Mouse (Mus musculus) liver, embryonic 16.5 days (tissue): ENCODE measurements around the gene Arhgap28. TPM values are rescaled to one million over a fixed set of nuclear protein-coding genes. Genes with fewer than 3 reads are reported as not detected.

Source experiments
- ATAC-seq: fragments of 200-750 bp; cut with Nextera tagmentation; 2 replicates; pipeline ENCODE4 v1.8.0; 2017; ENCODE audit warnings: low read depth, mild to moderate bottlenecking, moderate number of reproducible peaks, moderate library complexity
- H3K27ac ChIP-seq: fragments of 300-500 bp; sonication (generic); 2 replicates; pipeline ENCODE4 v1.5.1; 2014; ENCODE audit warnings: mild to moderate bottlenecking, low read length
- H3K27me3 ChIP-seq: fragments of 300-500 bp; sonication (generic); 2 replicates; pipeline ENCODE4 v1.6.1; 2014; ENCODE audit warnings: low read depth, low read length, mixed read lengths; ENCODE audit not compliant: control insufficient read depth, insufficient read depth
- H3K36me3 ChIP-seq: fragments of 300-500 bp; sonication (generic); 2 replicates; pipeline ENCODE4 v1.6.1; 2014; ENCODE audit warnings: mild to moderate bottlenecking; ENCODE audit not compliant: control insufficient read depth, insufficient read depth
- H3K4me1 ChIP-seq: fragments of 300-500 bp; sonication (generic); 2 replicates; pipeline ENCODE4 v1.6.1; 2014; ENCODE audit warnings: low read depth, low read length, mixed read lengths; ENCODE audit not compliant: control insufficient read depth
- H3K4me2 ChIP-seq: fragments of 300-500 bp; sonication (generic); 2 replicates; pipeline ENCODE4 v1.6.1; 2014; ENCODE audit warnings: low read depth, low read length, mixed read lengths
- H3K4me3 ChIP-seq: fragments of 300-500 bp; sonication (generic); 2 replicates; pipeline ENCODE4 v1.5.1; 2014; ENCODE audit warnings: low read depth, mild to moderate bottlenecking, low read length
- H3K9ac ChIP-seq: fragments of 300-500 bp; sonication (generic); 2 replicates; pipeline ENCODE4 v1.6.1; 2014; ENCODE audit warnings: low read depth, low read length
- H3K9me3 ChIP-seq: fragments of 300-500 bp; sonication (generic); replicated peaks from 2 replicates; pipeline ENCODE4 v1.6.1; 2016; ENCODE audit warnings: low read length; ENCODE audit not compliant: control insufficient read depth
- WGBS: fragments of 180-500 bp; shearing (Covaris S2); extraction: QIAGEN DNeasy Blood & Tissue Kit; methylation state at CpG from one replicate; pipeline ENCODE4 v1.1.7; 2014; ENCODE audit not compliant: insufficient replicate concordance; 5-methylcytosine and 5-hydroxymethylcytosine counted together
- polyA plus RNA-seq: library from polyadenylated mRNA; unstranded; fragments of >200 nt; fragmentation: Nextera tagmentation; extraction: Ambion mirVana; gene quantifications from 2 replicates; pipeline ENCODE4 v1.2.1, GENCODE M21; 2015

Gene Arhgap28
- 0.86 and 1.3 TPM in 2 replicates for polyA plus RNA-seq

DNA sequence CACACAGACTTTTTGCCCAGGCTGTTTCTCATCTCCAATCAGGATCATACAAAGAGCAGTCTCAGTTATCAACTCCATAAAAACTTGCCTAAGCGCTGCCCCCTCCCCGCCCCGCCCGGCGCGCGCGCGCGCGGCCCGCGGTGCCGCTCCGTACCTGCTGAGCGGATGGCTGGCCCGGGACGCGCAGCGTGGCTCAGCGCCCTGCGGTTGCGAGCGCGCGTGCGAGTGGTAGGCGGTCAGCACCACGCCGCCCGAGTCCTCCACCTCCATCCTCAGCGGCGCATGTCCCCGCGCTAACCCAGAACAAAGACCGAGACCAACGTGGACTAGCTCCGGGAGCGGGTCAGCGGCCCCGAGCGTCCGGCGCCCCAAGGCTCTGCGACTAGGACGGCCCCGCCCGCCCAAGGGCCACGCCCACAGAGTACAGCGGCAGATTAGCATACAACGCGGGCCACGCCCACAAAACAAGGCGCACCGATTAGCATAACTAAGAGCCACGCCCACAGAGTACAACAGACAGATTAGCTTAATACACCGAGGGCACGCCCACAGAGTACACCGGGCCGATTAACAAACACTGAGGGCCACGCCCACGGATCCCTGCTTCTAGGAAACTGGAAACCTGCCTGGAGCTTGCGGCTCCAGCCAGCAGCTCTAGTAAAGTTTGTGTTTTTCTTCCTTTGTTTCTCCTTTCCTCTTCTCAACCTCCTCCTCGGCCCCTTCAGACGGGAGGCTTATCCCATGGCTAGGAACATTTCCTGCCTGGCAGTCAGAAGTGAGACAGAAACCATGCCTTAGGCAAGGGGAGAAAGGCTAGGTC is at the start of gene Arhgap28:
TSS of gene Arhgap28 (minus strand) at position 380 of the 820 bp plus-strand sequence.
- under 1% methylated on average over 65 of the region's 65 CpGs for WGBS

GRCm38 (mm10) chr17:68046341-68046675 is 42.4 kb upstream of the Arhgap28 start:
- Histone ChIP-seq H3K27me3 (no peaks in the 10 kb centered on the region), H3K27ac (no peak overlapping the region), H3K36me3 (no peaks in the 10 kb centered on the region), H3K9ac (no peak overlapping the region), H3K4me3 (no peak overlapping the region), H3K4me2 (no peak overlapping the region), H3K9me3 (no peaks in the 10 kb centered on the region), H3K4me1 (no peaks in the 10 kb centered on the region)
- no peak for ATAC-seq
- WGBS, result 57% methylated on average over 7 of the region's 7 CpGs

More for the DNA sequence above, at the start of gene Arhgap28:
- peak; percentile 82 for ATAC-seq
- Histone ChIP-seq H3K4me2 (peak within 1 kb of the TSS; percentile 84), H3K27ac (peak within 1 kb of the TSS; percentile 33; the same call in 1 of the 2 replicates), H3K4me3 (peak within 1 kb of the TSS; percentile 63), H3K4me1 (peaks cover 2% of the 10 kb centered on the region; the same call in 1 of the 2 replicates), H3K9ac (0 out of 2 replicates have a peak within 1 kb of the TSS, but pooled peaks have one; percentile 31), H3K36me3 (no peaks in the 10 kb centered on the region), H3K27me3 (no peaks in the 10 kb centered on the region; the same call in 1 of the 2 replicates), H3K9me3 (no peaks in the 10 kb centered on the region)

DNA sequence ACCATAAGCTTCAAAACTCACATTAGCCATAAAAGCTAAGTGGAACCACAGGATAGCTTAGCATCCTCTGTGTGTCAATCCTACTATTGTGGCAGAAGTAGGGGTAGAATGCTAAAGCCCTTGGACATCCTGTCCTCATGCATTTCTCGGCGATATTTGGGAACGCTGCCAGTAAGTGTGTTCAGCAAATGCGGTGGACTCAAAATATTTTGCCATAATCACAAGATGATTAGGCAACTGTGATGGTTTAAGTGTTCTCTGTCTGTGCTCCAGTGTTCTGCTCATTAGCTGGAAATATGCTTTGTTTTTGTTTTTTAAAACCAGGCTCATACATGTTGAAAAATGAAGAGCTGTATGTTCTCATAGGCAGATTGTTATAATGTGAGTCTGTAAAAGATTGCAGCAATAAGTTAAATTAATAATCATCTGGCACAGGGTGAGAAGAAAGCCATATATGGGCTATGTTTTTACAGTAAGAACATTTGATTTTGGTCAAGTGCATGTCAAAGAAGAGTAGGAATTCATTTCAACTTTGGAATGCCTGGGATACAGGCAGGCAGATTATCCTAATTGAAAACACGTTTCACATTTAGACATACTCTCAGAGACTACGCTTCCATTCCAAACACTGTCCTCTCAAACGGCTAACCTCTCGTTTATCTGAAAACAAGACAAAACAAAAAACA is 41.9 kb upstream of the Arhgap28 start:
- no peak for ATAC-seq
- H3K27ac ChIP-seq, result no peak overlapping the region
- no peaks in the 10 kb centered on the region for H3K9me3 ChIP-seq
- no peaks in the 10 kb centered on the region for H3K36me3 ChIP-seq
- no peak overlapping the region for H3K4me3 ChIP-seq
- no peak overlapping the region for H3K4me2 ChIP-seq
- WGBS, result 65% methylated on average over 8 of the region's 8 CpGs
- no peak overlapping the region for H3K9ac ChIP-seq
- H3K27me3 ChIP-seq, result no peaks in the 10 kb centered on the region
- H3K4me1 ChIP-seq, result no peaks in the 10 kb centered on the region

DNA sequence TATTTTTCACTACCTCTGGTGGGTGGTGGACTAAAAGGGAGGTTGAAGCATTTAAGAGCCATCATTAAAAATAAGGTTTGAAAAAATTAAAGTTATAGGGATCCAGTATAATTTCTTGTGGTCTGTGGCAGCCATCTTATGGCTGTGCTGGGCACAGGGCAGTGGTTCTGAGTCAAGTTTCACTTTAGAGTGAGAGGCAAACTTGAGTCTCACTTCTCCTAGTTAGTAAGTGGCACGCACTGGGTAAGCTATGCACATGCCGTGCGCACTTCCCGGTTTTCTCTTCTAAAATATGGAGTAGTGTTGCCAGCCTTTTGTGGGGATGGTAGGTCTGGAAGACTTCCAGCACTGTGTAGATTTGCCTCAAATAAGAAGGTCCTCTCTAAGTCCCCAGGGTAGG is 38.5 kb upstream of the Arhgap28 start:
- Histone ChIP-seq H3K4me2 (no peak overlapping the region), H3K27me3 (no peaks in the 10 kb centered on the region), H3K36me3 (no peaks in the 10 kb centered on the region), H3K4me3 (no peak overlapping the region), H3K9me3 (no peaks in the 10 kb centered on the region), H3K4me1 (no peaks in the 10 kb centered on the region), H3K27ac (no peak overlapping the region), H3K9ac (no peak overlapping the region)
- WGBS, result 78% methylated on average over 4 of the region's 4 CpGs
- no peak for ATAC-seq

- ATAC-seq, result no peak
- no peak overlapping the region for H3K9ac ChIP-seq
- H3K27ac ChIP-seq, result no peak overlapping the region
- 54% methylated on average over 1 of the region's 1 CpGs for WGBS
- H3K36me3 ChIP-seq, result no peaks in the 10 kb centered on the region
- H3K9me3 ChIP-seq, result no peaks in the 10 kb centered on the region
- no peaks in the 10 kb centered on the region for H3K4me1 ChIP-seq
- H3K4me2 ChIP-seq, result no peak overlapping the region
- no peaks in the 10 kb centered on the region for H3K27me3 ChIP-seq
- H3K4me3 ChIP-seq, result no peak overlapping the region
These were observed 33.1 kb upstream of the Arhgap28 start for GRCm38 (mm10) chr17:68037011-68037410.

DNA sequence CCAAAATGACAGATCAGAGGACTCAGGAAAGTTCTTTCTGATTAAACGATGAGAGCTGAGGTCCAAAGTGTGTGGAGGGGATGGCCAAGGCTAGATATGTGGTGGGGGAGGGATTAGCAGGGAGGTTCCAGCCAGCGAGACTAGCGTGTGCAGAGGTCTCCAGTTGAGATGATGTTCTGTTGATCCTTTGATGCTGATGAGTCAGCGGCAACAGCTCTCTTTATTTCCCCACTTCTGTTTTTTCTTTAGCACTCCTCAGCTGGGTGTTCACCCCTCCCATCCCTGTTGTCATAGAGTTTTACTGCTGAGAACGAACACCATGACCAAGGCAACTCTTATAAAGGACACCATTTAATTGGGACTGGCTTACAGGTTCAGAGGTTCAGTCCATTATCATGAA is 25.6 kb upstream of the Arhgap28 start:
- H3K36me3 ChIP-seq, result no peaks in the 10 kb centered on the region
- no peak overlapping the region for H3K4me3 ChIP-seq
- ATAC-seq, result no peak
- WGBS, result 46% methylated on average over 5 of the region's 5 CpGs
- no peak overlapping the region for H3K4me2 ChIP-seq
- H3K9ac ChIP-seq, result no peak overlapping the region
- no peak overlapping the region for H3K27ac ChIP-seq
- no peaks in the 10 kb centered on the region for H3K4me1 ChIP-seq
- H3K27me3 ChIP-seq, result no peaks in the 10 kb centered on the region
- no peaks in the 10 kb centered on the region for H3K9me3 ChIP-seq

GRCm38 (mm10) chr17:68028519-68028918 is 24.6 kb upstream of the Arhgap28 start:
- Histone ChIP-seq H3K36me3 (no peaks in the 10 kb centered on the region), H3K27me3 (no peaks in the 10 kb centered on the region), H3K4me3 (no peak overlapping the region), H3K9ac (no peak overlapping the region), H3K27ac (no peak overlapping the region), H3K9me3 (no peaks in the 10 kb centered on the region), H3K4me1 (no peaks in the 10 kb centered on the region), H3K4me2 (no peak overlapping the region)
- 63% methylated on average over 4 of the region's 4 CpGs for WGBS
- ATAC-seq, result no peak

GRCm38 (mm10) chr17:68024327-68024726 is 20.4 kb upstream of the Arhgap28 start:
- no peak for ATAC-seq
- H3K27me3 ChIP-seq, result no peaks in the 10 kb centered on the region
- no peaks in the 10 kb centered on the region for H3K36me3 ChIP-seq
- no peaks in the 10 kb centered on the region for H3K9me3 ChIP-seq
- no peak overlapping the region for H3K9ac ChIP-seq
- H3K4me3 ChIP-seq, result no peak overlapping the region
- H3K4me1 ChIP-seq, result no peaks in the 10 kb centered on the region
- H3K4me2 ChIP-seq, result no peak overlapping the region
- H3K27ac ChIP-seq, result no peak overlapping the region
- 34% methylated on average over 7 of the region's 7 CpGs for WGBS

DNA sequence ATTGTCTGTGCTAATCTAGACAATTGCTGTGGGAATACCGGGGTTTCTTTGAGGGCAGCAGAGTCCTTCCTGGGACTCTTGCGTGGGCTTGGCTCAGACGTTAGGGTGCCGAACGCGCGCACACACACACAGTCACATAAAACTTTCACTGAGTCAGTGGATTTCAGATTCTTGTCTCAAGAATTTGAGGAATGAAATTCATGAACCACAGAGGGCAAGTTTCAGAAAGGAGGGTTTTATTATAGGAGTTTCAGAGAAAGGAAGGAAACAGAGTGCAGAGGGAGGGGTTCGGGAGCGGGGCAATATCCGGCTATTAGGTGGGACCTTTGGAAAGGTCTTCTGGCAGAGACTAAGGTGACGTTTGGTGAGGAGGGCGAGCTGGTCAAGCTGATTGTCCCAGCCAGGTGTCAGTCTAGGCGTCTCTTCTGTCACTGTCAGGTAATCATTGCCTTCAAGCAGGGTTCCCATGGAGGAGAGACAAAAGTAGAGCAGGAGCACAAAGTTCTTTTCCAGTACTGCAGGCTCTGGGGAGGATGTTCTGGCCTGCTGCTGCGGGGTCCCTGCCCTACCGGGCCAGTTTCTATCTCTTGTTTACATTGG is 15.6 kb upstream of the Arhgap28 start:
- Histone ChIP-seq H3K27ac (no peak overlapping the region), H3K9me3 (no peaks in the 10 kb centered on the region), H3K4me2 (no peak overlapping the region), H3K27me3 (no peaks in the 10 kb centered on the region), H3K4me3 (no peak overlapping the region), H3K4me1 (no peaks in the 10 kb centered on the region), H3K9ac (no peak overlapping the region), H3K36me3 (no peaks in the 10 kb centered on the region)
- WGBS, result 45% methylated on average over 15 of the region's 15 CpGs
- no peak for ATAC-seq
